Mouse (Mus musculus): ENCODE measurements at regions not wholly inside any gene's neighbourhood (a gene's known extent, or its start where the extent isn't known, plus 50 kb on each side); places are given as distances from the start of the nearest gene placed in this dataset.

GRCm38 (mm10) chr16:87783561-87784304 is 85.0 kb downstream of the Bach1 start:
- DNase-seq (ENCODE audit: low spot score) (no peak), ATAC-seq (ENCODE audit: low read depth) (no peak)
- no peak overlapping the region for H3K4me2 ChIP-seq (ENCODE audit: low read depth, low read length)
- H3K9me3 ChIP-seq (ENCODE audit: control insufficient read depth, low read length), result no peaks in the 10 kb centered on the region
- no peaks in the 10 kb centered on the region for H3K36me3 ChIP-seq (ENCODE audit: control insufficient read depth, insufficient read depth, low read length)
- no peaks in the 10 kb centered on the region for H3K27me3 ChIP-seq (replicated peaks; ENCODE audit: control insufficient read depth, insufficient read depth, low read length)
- no peak overlapping the region for H3K9ac ChIP-seq (ENCODE audit: low read depth, low read length)
- no peaks in the 10 kb centered on the region for H3K4me1 ChIP-seq (ENCODE audit: control insufficient read depth, insufficient read depth, low read length)
- 56% methylated on average over 17 of the region's 17 CpGs for WGBS
- no peak overlapping the region for H3K27ac ChIP-seq (replicated peaks; ENCODE audit: low read depth, low read length)
- H3K4me3 ChIP-seq (ENCODE audit: low read depth, low read length), result no peak overlapping the region

DNA sequence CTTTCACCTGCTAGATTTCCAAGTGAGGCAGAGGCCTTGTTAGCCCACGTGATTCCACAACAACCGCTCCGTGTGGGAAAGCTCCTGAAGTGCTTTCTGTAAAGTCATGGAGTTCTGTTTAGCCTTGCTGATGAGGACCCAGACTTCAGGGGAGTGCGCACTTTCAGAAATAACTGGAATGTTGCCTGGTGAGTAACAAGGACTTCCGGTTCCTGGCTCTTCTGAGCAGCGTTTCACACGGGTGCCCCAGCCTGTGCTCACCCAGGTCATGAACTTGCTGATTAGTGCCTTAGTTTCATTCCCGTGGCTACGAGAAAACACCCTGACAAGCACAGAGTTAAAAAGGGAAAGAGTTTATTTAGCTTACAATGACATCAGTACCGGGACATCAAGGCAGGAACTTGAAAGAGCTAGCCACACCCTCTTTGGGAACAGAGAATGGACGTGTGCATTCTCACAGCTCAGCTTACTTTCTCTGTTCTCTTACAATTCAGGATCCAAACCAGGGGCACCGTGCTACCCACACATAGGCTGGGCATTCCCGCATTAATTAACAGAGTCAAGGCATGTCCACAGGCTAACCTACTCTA is 85.8 kb downstream of the Bach1 start:
- no peaks in the 10 kb centered on the region for H3K9me3 ChIP-seq (ENCODE audit: control insufficient read depth, low read length)
- no peak overlapping the region for H3K4me3 ChIP-seq (ENCODE audit: low read depth, low read length)
- DNase-seq (ENCODE audit: low spot score), result peak; percentile 50

DNA sequence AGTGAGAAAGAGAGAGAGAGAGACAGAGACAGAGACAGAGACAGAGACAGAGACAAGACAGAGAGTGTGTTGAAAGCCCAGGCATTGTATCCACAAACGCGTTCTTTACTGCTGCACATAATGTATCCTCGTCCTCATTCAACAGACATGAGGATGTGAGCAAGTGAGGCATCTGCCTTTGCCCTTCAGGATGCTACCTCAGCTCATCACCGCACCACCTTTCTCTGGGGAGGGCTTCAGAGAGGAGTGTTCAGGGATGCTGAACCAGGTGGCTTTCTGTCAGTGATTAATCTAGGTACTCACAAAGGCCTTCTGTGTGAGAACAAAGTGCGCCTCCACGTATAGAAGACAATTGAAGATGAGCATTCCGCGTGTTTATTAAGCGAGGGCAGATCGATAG is 90.8 kb downstream of the Bach1 start:
- no peak overlapping the region for H3K27ac ChIP-seq (replicated peaks; ENCODE audit: low read depth, low read length)
- ATAC-seq (ENCODE audit: low read depth) (no peak), DNase-seq (ENCODE audit: low spot score) (no peak)
- no peaks in the 10 kb centered on the region for H3K27me3 ChIP-seq (replicated peaks; ENCODE audit: control insufficient read depth, insufficient read depth, low read length)
- H3K9me3 ChIP-seq (ENCODE audit: control insufficient read depth, low read length), result no peaks in the 10 kb centered on the region
- no peak overlapping the region for H3K4me3 ChIP-seq (ENCODE audit: low read depth, low read length)
- no peaks in the 10 kb centered on the region for H3K4me1 ChIP-seq (ENCODE audit: control insufficient read depth, insufficient read depth, low read length)
- no peak overlapping the region for H3K9ac ChIP-seq (ENCODE audit: low read depth, low read length)
- WGBS, result 89% methylated on average over 10 of the region's 10 CpGs
- H3K4me2 ChIP-seq (ENCODE audit: low read depth, low read length), result no peak overlapping the region
- no peaks in the 10 kb centered on the region for H3K36me3 ChIP-seq (ENCODE audit: control insufficient read depth, insufficient read depth, low read length)

More for the DNA sequence above, 85.8 kb downstream of the Bach1 start:
- no peak overlapping the region for H3K27ac ChIP-seq (replicated peaks; ENCODE audit: low read depth, low read length)
- no peaks in the 10 kb centered on the region for H3K27me3 ChIP-seq (replicated peaks; ENCODE audit: control insufficient read depth, insufficient read depth, low read length)
- ATAC-seq (ENCODE audit: low read depth), result peak; percentile 15; the same call in 1 of the 2 replicates
- no peak overlapping the region for H3K4me2 ChIP-seq (ENCODE audit: low read depth, low read length)
- 54% methylated on average over 13 of the region's 13 CpGs for WGBS
- no peak overlapping the region for H3K9ac ChIP-seq (ENCODE audit: low read depth, low read length)
- H3K36me3 ChIP-seq (ENCODE audit: control insufficient read depth, insufficient read depth, low read length), result no peaks in the 10 kb centered on the region
- H3K4me1 ChIP-seq (ENCODE audit: control insufficient read depth, insufficient read depth, low read length), result no peaks in the 10 kb centered on the region

GRCm38 (mm10) chr16:87789957-87790356 is 91.2 kb downstream of the Bach1 start:
- no peak for ATAC-seq (ENCODE audit: low read depth)
- no peaks in the 10 kb centered on the region for H3K9me3 ChIP-seq (ENCODE audit: control insufficient read depth, low read length)
- no peaks in the 10 kb centered on the region for H3K36me3 ChIP-seq (ENCODE audit: control insufficient read depth, insufficient read depth, low read length)
- no peaks in the 10 kb centered on the region for H3K4me1 ChIP-seq (ENCODE audit: control insufficient read depth, insufficient read depth, low read length)
- DNase-seq (ENCODE audit: low spot score), result no peak
- H3K27ac ChIP-seq (replicated peaks; ENCODE audit: low read depth, low read length), result no peak overlapping the region
- WGBS, result 80% methylated on average over 6 of the region's 6 CpGs
- no peaks in the 10 kb centered on the region for H3K27me3 ChIP-seq (replicated peaks; ENCODE audit: control insufficient read depth, insufficient read depth, low read length)
- no peak overlapping the region for H3K4me2 ChIP-seq (ENCODE audit: low read depth, low read length)
- H3K4me3 ChIP-seq (ENCODE audit: low read depth, low read length), result no peak overlapping the region
- no peak overlapping the region for H3K9ac ChIP-seq (ENCODE audit: low read depth, low read length)

DNA sequence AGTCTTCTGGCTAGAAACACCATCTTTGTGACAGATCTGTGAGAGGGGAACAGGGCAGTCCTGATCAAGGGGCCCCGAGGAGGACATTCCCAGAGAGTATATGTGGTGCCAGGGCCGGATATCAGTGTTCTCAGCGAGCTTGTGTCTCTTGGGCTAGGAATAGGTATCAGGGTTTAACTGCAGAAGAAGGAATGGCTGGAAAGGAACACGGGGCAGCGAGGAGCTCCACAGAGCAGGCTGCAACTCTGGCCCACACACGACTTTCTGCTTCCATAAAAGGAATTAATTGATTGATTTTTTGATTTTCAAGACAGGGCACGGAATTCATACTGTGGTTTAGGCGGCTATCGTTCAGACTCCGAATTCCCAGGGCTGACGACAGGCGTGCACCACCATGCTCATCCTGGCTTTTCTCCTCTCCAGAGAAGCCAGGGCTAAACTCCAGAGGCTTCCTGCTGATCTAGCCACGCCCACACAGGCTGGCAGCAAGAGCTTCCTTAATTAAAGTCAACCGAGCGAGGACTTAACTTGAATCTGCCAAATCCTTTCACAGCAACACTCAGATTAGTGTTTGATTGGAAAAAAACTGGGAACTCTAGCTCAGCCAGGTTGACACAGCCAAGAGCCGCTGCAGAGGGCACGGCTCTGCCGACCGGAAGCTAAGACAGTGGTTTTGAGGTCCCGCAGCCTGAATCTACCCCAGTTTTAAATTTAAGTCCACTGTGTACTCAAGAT is 97.9 kb downstream of the Bach1 start:
- H3K9ac ChIP-seq (ENCODE audit: low read depth, low read length), result peak overlapping the region; percentile 56
- H3K36me3 ChIP-seq (ENCODE audit: control insufficient read depth, insufficient read depth, low read length), result no peaks in the 10 kb centered on the region
- H3K4me1 ChIP-seq (ENCODE audit: control insufficient read depth, insufficient read depth, low read length), result 0 out of 2 replicates have a peak, but pooled peaks cover 4% of the 10 kb centered on the region
- H3K9me3 ChIP-seq (ENCODE audit: control insufficient read depth, low read length), result no peaks in the 10 kb centered on the region
- peak overlapping the region; percentile 67 for H3K4me2 ChIP-seq (ENCODE audit: low read depth, low read length)
- 7% methylated on average over 20 of the region's 20 CpGs for WGBS
- DNase-seq (ENCODE audit: low spot score), result peak; percentile 85
- H3K27ac ChIP-seq (replicated peaks; ENCODE audit: low read depth, low read length), result no peak overlapping the region
- peak; percentile 85 for ATAC-seq (ENCODE audit: low read depth)
- H3K4me3 ChIP-seq (ENCODE audit: low read depth, low read length), result peak overlapping the region; percentile 37
- no peaks in the 10 kb centered on the region for H3K27me3 ChIP-seq (replicated peaks; ENCODE audit: control insufficient read depth, insufficient read depth, low read length)

GRCm38 (mm10) chr16:87802317-87802716 is 103.6 kb downstream of the Bach1 start:
- Histone ChIP-seq H3K4me2 (ENCODE audit: low read depth, low read length) (no peak overlapping the region), H3K9me3 (ENCODE audit: control insufficient read depth, low read length) (no peaks in the 10 kb centered on the region), H3K36me3 (ENCODE audit: control insufficient read depth, insufficient read depth, low read length) (no peaks in the 10 kb centered on the region), H3K4me3 (ENCODE audit: low read depth, low read length) (no peak overlapping the region), H3K4me1 (ENCODE audit: control insufficient read depth, insufficient read depth, low read length) (no peaks in the 10 kb centered on the region), H3K9ac (ENCODE audit: low read depth, low read length) (no peak overlapping the region), H3K27ac (replicated peaks; ENCODE audit: low read depth, low read length) (no peak overlapping the region), H3K27me3 (replicated peaks; ENCODE audit: control insufficient read depth, insufficient read depth, low read length) (no peaks in the 10 kb centered on the region)
- no peak for DNase-seq (ENCODE audit: low spot score)
- ATAC-seq (ENCODE audit: low read depth), result no peak
- WGBS, result 94% methylated on average over 4 of the region's 4 CpGs

GRCm38 (mm10) chr16:87817590-87817989 is 118.8 kb downstream of the Bach1 start:
- ATAC-seq (ENCODE audit: low read depth), result no peak
- Histone ChIP-seq H3K4me3 (ENCODE audit: low read depth, low read length) (no peak overlapping the region), H3K27me3 (replicated peaks; ENCODE audit: control insufficient read depth, insufficient read depth, low read length) (no peaks in the 10 kb centered on the region), H3K9me3 (ENCODE audit: control insufficient read depth, low read length) (0 out of 2 replicates have a peak, but pooled peaks cover 6% of the 10 kb centered on the region), H3K4me2 (ENCODE audit: low read depth, low read length) (no peak overlapping the region), H3K4me1 (ENCODE audit: control insufficient read depth, insufficient read depth, low read length) (no peaks in the 10 kb centered on the region), H3K36me3 (ENCODE audit: control insufficient read depth, insufficient read depth, low read length) (no peaks in the 10 kb centered on the region), H3K27ac (replicated peaks; ENCODE audit: low read depth, low read length) (no peak overlapping the region), H3K9ac (ENCODE audit: low read depth, low read length) (no peak overlapping the region)
- no peak for DNase-seq (ENCODE audit: low spot score)
- 55% methylated on average over 8 of the region's 8 CpGs for WGBS

GRCm38 (mm10) chr16:87834296-87834695 is 135.6 kb downstream of the Bach1 start:
- H3K9me3 ChIP-seq (ENCODE audit: control insufficient read depth, low read length), result no peaks in the 10 kb centered on the region
- DNase-seq (ENCODE audit: low spot score), result peak; percentile 13
- H3K9ac ChIP-seq (ENCODE audit: low read depth, low read length), result no peak overlapping the region
- H3K4me3 ChIP-seq (ENCODE audit: low read depth, low read length), result no peak overlapping the region
- ATAC-seq (ENCODE audit: low read depth), result no peak
- no peak overlapping the region for H3K27ac ChIP-seq (replicated peaks; ENCODE audit: low read depth, low read length)
- 41% methylated on average over 7 of the region's 7 CpGs for WGBS
- H3K4me2 ChIP-seq (ENCODE audit: low read depth, low read length), result no peak overlapping the region
- H3K36me3 ChIP-seq (ENCODE audit: control insufficient read depth, insufficient read depth, low read length), result no peaks in the 10 kb centered on the region
- no peaks in the 10 kb centered on the region for H3K4me1 ChIP-seq (ENCODE audit: control insufficient read depth, insufficient read depth, low read length)
- no peaks in the 10 kb centered on the region for H3K27me3 ChIP-seq (replicated peaks; ENCODE audit: control insufficient read depth, insufficient read depth, low read length)
